Mouse (Mus musculus): ENCODE measurements around the gene Tmem74b.

Gene Tmem74b

DNA sequence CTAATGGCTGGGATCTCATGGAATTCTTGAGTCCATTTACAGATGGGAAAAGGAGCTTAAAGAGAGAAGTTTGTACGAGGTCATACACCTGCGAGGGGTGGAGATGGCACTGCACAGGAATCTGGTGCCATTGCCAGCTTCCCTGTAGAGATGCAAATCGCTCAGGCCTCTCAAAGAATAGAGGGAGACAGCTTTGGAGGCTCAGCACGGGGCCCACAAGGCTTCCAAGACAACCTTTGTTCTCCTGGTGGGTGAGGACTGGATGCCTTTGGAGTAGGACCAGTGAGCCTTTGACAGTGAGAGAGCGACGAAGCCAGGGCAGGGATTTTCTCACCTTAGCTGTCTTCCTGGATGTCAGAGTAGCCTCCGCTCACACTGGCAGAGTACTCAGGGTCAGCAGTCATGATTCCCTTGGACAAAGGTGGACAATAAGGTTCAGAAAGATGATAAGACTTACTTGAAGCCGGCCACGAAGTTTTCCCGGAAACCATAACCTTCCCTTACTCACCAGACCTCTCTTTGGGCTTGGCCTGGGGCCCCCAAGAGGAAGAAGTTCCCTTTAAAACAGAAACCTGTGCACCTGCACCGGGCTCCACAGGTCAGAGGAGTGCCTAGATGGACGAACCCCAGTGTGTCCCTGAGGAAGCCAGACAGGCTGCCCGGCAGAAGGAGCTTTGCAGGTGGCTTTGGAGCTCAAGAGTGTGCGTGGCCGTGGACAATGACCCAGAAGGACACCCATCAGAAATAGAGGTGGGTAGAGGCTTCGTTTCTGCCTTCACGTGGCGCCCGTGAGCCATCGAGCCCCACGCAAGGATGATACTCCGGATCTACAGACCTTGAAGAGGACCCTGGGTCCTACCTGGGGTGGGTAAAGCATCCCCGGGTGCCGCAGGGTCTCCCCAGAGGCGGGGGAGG lies at the start of gene Tmem74b:
Gene Tmem74b, plus strand, starts transcription at position 778 of the 915 bp plus-strand sequence.
- DNase-seq: no peak

DNA sequence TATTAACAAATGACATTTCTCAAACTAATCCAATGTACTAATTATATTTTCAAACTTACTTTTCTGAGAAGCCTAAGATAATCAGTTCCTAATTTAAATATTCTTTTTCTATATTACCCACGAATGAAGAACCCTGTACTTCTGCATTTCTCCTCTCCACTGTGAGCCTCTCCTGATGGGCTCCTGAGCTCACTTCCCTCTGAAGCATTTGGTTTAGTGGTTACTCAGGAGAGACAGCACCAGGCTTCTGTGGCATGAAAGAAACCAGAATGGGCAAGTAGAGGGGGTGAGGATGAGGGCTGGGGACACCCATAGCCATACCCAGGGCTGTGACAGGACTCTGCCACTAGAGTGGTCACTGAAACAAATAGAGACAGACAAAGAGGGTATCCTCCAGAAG lies 49.8 kb upstream of the Tmem74b start:
- no peak for DNase-seq

DNA sequence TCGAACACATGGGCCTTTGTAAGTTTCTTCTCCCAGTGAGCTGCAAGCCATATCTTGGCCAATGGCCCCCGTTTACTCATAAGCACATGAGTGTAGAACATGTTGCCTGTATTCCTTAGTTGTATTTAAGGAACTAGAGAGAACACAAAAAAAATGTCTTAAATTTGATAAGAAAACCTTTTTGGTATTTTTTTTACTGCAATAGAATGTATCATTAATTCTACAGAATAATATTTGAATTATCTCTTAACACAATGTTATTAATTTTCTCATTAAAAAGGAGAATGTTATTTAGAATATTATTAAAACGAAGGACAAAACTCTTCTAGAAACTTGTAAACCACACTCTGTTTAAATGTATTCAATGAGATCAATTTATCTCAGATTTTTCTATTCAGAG lies 33.4 kb upstream of the Tmem74b start, which contains the start of gene Rad21l:
Gene Rad21l, minus strand, starts transcription at position 101 of the 400 bp plus-strand sequence.
- no peak for DNase-seq

DNA sequence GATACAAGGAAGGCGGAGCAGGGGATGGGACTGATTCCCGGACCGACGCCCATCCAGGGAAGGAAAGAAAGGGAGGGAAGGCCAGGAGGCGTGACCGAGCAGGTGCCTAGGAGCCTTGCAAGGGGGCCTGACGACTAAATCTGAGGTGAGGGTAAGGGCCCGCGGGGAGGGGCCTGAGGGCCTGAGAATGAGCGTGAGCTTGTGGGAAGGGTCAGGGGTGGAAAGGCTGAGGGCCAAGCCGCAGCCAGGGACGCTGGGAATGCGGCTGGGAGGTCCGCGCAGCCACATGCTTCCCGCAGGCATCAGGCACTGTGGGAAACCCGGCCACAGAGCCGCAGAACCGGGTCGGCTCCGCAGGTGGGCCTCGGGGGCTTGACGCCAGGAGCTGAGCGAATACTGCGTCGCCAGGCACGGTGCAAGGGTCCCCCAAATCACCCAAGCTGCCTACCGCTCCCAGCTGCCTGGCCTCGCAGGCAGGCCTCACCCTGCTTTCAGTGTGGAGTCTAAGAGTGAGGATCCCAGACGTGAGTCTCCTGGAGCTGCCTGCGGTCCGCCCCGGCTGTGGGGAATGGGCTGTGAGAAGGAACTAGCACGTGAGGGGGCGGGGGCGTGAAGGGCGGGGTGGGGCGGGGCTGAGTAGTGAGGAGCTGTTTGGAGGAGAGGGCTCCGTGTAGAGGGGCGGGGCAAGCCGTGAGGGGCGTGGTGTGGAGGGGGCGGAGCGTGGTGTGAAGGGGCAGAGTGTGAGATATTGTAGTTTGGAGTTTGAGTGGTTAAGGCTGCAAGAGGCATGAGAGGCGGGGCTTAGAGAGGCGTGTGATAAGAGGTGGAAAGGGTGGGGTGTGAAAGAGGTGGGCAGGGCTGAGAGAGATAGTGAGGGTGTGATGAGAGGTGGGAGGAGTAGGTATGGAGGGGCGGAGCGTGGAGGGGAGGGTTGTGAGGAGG lies 31.5 kb upstream of the Tmem74b start:
- DNase-seq: peak; percentile 8

DNA sequence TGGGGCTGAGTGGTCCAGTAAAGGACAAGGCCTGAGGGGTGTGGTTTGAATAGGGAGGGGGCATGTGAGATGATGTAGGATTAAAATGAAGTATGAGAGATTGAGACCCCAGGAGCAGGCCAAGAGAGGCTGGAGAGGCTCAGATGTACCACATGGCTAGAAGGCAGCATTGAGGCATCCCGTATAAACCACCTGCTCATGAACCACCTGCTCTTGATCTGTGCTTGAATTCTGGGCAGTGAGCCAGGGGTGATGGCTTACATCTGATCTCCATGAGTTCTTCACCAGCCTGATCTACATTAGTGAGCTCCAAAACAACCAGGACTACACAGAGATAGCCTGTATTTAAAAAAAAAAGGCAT lies 30.9 kb upstream of the Tmem74b start:
- DNase-seq: no peak

DNA sequence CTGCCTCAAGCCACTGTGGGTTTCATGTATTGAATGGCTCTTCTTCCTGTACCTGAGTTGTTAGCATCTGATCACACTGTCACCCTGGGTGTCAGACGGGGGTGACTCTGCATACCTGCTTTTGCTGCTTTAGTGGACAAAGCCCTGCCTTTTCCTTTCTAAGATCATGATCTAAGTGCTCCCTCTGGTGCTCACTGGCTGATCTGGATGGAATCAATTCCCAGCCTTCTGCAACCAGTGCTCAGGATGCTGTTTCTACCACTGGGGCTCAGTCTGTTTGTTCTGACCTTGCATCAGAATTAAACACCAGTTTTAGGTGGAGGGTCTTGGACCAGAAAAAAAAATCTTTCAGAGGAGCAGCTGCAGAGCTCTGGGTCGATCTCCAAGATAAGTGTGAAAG lies 25.6 kb upstream of the Tmem74b start:
- no peak for DNase-seq

DNA sequence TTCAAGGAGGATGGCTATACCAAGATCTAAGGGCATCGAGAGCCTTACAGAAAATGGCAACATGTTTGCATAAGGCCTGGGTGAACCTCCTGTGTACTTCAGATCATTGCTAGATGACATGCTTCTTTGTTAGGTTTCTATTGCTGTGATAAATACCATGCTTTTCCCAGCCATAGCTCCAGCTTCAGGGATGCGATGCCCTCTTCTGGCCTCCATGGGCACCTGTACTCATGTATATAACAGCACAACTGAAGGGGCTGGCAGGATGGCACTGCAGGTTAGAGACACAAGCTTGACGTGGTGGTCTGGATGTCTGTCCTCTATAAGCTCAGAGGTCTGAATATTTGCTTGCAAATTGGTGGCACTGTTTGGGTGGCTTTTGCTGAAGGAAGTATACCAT lies 19.5 kb upstream of the Tmem74b start:
- peak; percentile 40 for DNase-seq

DNA sequence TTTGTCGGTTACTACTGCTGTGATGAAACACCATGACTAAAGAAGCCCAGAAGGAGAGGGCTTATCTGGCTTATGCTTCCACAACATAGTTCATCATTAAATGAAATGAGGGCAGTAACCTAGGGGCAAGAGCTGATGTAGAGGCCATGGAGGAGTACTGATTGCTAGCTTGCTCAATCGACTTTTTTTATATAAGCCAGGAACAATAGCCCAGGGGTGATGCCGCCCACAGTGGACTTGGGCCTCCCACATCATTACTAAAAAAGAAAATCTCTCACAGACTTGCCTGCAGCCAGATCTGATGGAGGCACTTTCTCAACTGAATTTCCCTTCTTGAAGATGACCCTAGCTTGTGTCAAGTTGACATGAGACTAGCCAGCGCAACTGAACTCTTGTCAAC lies 18.8 kb upstream of the Tmem74b start:
- DNase-seq: no peak

DNA sequence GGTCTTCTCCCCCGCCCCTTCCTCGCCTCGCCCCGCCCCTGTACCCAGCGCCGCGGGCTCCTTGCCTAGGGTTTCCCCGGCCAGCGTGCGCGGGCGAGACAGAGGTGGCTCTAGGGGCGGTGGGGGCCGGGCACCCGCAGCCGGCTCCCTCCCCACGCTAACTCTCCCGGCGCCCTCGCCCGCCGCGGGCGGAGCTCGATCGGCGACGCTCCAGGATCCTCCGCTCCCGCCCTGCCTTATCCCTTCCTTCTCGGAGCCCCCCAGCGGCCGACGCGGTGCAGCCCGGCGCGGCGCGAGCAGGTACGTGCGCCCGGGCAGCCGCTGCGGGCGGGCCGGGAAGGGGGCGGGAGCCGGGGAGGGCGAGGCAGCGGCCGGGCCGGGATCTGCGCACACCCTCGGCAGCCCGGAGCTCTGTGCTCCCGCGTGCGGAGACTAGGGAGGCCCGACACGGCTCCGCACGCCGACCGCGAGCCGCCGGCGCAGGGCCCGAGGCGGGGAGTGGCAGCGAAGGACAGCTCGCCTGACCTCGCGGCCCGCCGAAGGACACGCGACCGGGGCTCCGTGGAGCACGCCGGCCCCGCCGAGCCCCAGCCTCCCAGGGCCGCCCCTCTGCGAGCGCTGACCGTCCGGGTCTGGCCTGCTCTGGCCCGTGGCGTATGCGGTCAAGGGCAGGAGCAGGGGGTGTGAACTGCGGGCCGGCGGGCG lies 490 bp downstream of the Tmem74b start:
- peak; percentile 38 for DNase-seq

DNA sequence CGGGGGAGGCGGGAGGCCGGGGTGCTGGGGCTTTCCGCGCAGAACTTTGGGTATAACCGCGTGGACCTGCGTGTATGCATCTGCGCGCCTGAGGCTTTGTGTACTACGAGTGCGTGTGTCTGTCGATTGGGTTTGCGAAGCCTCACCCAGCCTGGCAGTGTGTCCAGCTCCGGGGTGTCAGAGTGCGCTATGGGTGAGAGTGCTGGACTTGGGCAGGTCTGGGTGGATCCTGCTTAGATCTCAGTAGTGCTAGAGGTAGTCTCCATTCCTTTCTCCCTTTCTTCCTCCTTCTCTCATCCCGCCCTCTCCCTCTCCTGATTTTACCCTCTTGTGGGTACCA lies 1.0 kb downstream of the Tmem74b start:
- DNase-seq: no peak

DNA sequence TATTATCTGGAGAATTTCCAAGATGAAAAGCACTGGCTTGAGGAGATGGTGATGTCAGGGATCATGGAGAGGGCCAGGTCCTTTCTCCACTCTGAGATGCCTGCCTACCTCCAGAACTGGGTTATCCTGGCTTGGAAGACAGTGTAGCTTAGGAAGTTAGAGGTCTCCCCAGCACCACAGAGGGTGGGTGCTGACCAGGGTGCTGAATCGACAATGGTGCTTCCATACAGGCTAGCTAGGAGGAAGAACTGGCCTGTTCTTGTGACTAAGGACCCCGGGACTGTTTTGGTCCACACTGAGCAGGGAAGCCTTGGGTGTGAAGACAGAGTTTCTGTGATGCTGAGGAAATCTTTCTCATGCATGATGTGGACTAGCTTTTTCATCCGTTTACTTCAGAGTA lies 10.8 kb downstream of the Tmem74b start:
- peak; percentile 22 for DNase-seq

DNA sequence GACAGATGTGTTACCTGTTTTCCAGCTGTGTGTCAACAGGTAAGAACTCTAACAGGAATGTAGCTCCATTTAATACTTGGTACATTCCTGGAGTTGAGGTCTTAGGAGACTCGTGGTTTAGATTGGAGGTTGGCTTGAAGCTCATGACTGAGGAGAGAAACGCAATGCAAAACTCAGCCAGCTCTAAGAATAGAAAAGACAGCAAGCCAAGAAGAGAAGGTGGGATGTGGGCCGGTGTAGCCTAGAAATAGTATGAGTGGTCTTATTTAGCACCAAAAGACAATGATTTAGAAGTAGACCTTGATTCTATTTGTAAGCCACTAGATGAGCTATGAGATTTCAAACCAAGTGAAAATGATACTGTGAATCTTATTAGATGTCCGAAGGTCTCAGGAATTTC lies 13.7 kb downstream of the Tmem74b start:
- no peak for DNase-seq

DNA sequence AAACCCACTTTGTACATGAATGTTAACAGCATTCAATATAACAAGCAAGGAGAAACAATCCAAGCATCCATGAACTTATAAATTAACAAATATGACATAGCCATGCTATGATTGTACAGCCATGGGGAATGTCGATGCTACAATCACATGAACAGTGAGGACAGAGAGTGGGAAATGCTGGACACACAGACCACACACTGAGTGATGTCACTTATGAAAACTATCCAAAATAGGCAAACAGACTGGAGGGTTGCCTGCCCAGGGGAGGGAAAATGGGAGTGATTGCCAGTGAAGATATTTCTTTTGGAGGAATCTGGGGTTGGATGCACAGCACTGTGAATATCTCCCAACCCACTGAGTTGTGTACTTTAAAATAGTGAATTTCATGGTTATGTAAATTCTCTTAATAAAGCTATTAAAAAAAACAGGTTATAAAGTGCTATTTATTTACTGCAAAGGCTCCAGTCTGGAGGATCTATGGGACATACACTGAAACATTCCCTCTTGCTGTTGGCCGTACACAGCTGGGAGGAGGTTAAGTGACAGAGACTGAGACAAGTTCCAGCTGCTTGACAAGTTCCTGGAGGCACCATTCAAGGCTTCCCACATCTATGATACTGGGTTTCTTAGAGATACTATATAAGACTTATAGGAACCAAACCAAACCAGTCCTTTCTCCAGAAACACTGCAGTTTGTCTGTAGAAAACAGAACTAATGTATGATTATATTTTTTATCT lies 14.7 kb downstream of the Tmem74b start:
- DNase-seq: no peak

DNA sequence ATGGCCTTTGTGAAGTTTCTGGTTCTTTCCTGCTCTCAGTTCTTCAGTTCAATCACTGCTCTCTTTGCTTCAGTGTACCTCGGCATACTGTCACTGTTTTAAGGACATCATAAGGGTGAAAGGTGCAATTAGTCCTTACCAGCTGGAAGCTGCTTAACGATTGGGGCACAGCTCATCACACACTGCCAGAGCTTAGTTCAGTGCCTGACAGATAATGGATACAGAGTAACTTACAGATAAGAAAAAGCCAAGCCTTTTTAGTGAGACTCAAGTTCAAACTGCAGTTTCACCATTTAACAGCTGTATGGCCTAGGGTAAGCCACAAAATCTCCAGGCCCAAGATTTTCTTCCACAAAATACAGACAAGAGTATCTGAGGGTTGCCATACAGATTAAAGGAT lies 22.3 kb downstream of the Tmem74b start:
- DNase-seq: no peak

DNA sequence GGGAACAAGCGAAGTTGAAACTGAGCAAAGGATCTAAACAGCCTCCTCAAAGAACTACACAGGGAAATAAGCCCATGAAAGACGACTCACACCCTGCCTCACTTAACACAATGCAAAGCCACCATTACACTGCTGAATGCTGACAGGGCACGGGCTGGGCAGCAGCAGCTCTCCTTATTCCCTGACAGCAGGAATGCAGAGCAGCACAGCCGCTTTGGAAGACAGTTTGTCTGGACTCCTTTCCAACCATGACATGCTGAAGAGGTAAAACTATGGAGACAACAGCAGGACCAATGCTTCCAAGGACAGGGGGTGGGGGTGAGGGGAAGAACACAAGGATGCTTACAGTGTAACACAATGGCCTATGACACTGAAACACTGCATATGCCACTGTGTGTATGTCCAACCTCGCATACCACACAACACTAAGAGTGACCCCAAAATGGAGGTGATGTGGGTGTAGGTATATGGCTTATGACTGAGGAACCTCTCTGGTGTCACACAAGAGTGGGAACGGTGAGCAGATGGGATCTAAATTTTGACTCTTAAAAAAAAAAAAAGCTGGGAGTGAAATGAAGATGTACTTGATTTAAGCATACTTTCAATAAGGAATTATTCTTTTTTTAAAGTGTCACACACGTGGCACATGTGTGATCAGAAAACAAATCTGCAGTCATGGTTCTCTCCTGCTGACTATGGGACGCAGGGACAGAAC lies 31.5 kb downstream of the Tmem74b start:
- no peak for DNase-seq

DNA sequence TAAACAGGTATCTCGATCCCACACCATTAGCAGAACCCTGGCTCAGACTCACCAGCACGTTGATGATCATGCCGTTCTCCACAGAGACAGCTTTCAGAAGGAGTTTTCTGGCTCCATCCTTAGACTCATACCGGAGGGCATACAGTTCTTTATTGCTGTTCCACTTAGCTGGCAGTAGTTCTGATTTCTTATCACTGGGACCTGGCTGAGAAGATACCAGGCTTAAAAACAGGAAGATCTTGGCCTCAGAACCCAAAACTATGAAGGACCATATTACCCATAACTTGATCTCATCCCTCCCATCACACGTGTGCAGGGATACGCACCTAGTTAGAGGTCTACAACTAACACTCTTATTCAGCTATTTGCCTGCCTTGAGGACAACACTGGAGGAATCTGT lies 33.6 kb downstream of the Tmem74b start:
- no peak for DNase-seq

DNA sequence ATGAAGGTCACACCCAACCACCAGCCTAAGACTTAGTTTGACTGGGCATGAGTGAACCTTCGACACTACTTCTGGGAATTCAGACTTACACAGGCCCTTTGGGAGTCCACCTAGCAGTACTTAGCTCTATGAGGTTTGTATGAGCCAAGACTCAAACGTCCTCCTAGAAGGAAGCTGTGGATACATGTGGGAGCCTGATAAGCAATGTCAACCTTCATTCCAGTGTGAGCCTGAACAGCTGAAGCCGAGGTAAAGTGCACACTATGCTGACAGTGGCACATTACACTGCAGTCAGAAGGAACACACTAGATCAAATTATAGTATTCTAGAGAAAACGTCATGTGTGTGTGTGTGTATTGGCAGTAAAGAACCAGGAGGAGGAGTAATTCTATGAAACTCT lies 36.7 kb downstream of the Tmem74b start:
- no peak for DNase-seq

DNA sequence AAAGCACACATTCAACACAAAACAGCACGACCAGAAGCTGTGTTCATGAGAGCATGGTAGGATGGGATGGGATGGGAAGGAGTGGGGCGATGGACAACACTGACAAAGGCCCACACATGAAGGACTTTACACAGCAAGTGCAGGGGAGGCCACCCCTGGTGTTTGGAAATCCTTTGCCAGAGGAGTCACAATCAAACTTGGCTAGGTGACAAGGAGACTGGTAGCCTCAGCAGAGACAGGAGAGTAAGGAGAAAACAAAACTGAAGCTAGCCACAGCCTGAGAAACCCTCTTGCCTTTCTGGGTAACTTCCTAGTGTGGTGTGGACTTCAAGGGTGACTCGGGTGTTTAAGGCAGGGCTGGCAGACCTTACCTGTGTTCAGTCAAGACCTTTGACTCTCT lies 37.3 kb downstream of the Tmem74b start:
- DNase-seq: no peak

DNA sequence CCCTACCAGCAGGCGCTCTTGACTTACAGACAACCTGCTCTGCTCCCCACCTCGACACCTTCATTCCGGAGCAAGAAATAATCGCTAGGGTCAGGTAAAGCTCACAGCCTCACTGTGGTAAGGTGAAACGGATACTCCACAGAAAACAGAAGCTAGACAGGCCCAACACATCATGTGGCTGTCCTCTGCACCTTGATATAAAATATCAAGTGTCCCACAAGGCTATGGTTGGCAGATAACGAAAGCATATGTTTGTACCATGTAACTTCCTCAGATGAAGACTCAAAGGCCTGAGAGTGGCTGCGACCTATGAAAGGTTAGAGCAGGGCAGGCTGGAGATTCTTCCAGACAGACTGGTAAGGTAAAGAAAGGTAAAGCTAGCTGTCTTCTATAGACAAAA lies 37.7 kb downstream of the Tmem74b start:
- no peak for DNase-seq

DNA sequence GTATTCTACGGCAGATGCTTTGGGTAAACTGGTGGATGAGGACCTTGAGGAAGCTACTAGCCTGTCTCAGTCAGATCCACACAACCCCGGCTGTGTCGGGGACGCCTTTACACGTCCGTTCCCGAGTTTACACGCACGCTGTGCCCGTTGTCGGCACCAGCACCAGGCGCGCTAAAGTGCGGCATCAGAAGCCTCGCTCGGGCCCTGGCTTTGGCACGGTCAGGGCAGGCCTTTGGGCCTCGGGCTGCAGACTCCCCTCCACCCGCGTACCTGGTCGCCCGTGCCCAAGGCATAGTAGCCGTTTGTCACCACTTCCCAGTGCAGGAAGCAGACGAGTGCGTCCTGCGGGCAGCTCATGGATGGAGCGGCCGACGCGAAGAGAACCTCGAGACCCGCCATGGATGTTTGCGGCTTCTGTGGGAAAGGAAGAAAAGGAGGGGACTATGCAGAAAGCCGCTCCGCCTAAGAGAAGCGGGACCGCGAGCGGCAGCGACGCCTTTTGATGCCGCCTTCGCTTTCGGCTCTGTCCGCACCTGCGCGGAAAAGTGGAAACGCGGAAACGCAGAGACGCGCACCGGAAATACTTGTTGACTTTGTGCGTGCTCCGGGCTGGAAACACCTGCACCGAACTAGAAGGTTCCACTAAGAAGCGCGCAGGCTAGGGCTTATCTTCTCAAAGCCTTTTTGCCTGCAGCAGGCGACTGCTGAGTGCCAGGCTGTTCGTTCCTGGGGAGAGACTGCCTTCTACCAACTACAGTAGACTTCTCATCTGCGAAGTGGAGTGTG lies 39.1 kb downstream of the Tmem74b start:
- peak; percentile 90 for DNase-seq

DNA sequence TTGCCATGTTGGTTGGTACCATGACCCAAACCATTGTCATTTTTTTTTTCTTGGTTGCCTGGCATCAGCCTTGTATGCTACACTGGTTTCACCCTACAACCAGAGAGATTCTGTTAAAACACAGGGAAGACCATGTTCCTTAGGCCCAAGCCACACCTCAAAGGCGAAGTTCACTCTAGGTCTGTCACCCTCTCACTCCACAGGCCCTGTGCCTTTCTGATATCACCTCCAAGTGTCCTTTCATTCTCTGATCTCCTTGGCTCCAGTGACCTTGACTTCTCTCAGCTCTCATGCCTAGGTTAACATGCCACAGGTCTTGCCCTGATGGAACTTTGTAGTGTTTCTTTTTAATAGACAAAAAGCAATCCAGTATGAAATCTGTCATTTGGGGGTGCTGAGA lies 40.3 kb downstream of the Tmem74b start:
- DNase-seq: no peak
